Mouse (Mus musculus) liver, embryonic 15.5 days (tissue): ENCODE data around the gene Gm20388. TPM values are rescaled to one million over a fixed set of nuclear protein-coding genes. Genes with fewer than 3 reads are reported as not detected.

Experiments used
- ATAC-seq: fragments of 200-750 bp; cut with Nextera tagmentation; 2 replicates; pipeline ENCODE4 v1.8.0; 2017; ENCODE audit warnings: moderate number of reproducible peaks, mild to moderate bottlenecking, moderate library complexity; ENCODE audit not compliant: insufficient read depth
- H3K27ac ChIP-seq: fragments of 300-500 bp; sonication (generic); replicated peaks from 2 replicates; pipeline ENCODE4 v1.5.1; 2015; ENCODE audit warnings: mild to moderate bottlenecking, inconsistent platforms
- H3K27me3 ChIP-seq: fragments of 300-500 bp; sonication (generic); 2 replicates; pipeline ENCODE4 v1.6.1; 2015; ENCODE audit warnings: mild to moderate bottlenecking, inconsistent platforms
- H3K36me3 ChIP-seq: fragments of 300-500 bp; sonication (generic); replicated peaks from 2 replicates; pipeline ENCODE4 v1.6.1; 2015; ENCODE audit warnings: moderate library complexity, mild to moderate bottlenecking, inconsistent platforms
- H3K4me1 ChIP-seq: fragments of 300-500 bp; sonication (generic); replicated peaks from 2 replicates; pipeline ENCODE4 v1.6.1; 2015; ENCODE audit warnings: inconsistent platforms
- H3K4me2 ChIP-seq: fragments of 300-500 bp; sonication (generic); 2 replicates; pipeline ENCODE4 v1.6.1; 2015; ENCODE audit warnings: moderate library complexity, mild to moderate bottlenecking, inconsistent platforms
- H3K4me3 ChIP-seq: fragments of 300-500 bp; sonication (generic); replicated peaks from 2 replicates; pipeline ENCODE4 v1.5.1; 2015; ENCODE audit warnings: mild to moderate bottlenecking, inconsistent platforms
- H3K9ac ChIP-seq: fragments of 300-500 bp; sonication (generic); 2 replicates; pipeline ENCODE4 v1.6.1; 2015; ENCODE audit warnings: moderate library complexity, mild to moderate bottlenecking, inconsistent platforms
- H3K9me3 ChIP-seq: fragments of 300-500 bp; sonication (generic); replicated peaks from 2 replicates; pipeline ENCODE4 v1.6.1; 2016; ENCODE audit warnings: inconsistent platforms
- WGBS: fragments of 180-500 bp; shearing (Covaris S2); methylation state at CpG from one replicate; pipeline ENCODE4 v1.1.7; 2015; ENCODE audit warnings: mixed read lengths; ENCODE audit not compliant: insufficient replicate concordance; 5-methylcytosine and 5-hydroxymethylcytosine counted together
- polyA plus RNA-seq: library from polyadenylated mRNA; unstranded; fragments of >200 nt; fragmentation: Nextera tagmentation; extraction: Ambion mirVana; gene quantifications from 2 replicates; pipeline ENCODE4 v1.2.1, GENCODE M21; 2015

Gene Gm20388
- polyA plus RNA-seq, 1 experiment from 2014 or later, result not detected

DNA sequence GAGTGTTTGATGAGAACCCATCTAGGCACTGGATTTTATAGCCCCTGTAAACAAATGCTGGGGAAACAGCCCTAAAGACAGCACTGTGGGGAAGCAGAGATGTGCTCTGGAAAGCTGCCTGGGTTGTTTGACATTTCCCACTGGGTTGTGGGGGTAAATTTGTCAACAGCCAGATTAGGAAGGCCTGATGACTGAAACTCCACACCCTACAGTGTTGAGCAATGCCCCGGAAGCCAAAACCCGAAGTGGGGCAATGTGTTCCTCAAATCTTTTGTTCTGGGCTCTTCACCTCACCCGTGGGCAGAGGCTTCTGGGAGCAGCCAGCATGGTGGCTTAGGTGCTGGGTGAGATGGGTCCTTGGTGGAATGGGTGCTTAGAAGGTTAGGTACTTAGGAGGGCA lies 198.5 kb downstream of the Gm20388 start:
- 5% methylated on average over 3 of the region's 3 CpGs for WGBS
- no peaks in the 10 kb centered on the region for H3K9me3 ChIP-seq
- H3K9ac ChIP-seq, result no peak overlapping the region
- no peaks in the 10 kb centered on the region for H3K36me3 ChIP-seq
- H3K4me1 ChIP-seq, result peaks cover 37% of the 10 kb centered on the region
- 0 out of 2 replicates have a peak overlapping the region, but pooled peaks have one; percentile 29 for H3K27ac ChIP-seq
- H3K4me3 ChIP-seq, result no peak overlapping the region
- no peak for ATAC-seq
- H3K4me2 ChIP-seq, result no peak overlapping the region
- peaks cover 20% of the 10 kb centered on the region for H3K27me3 ChIP-seq

DNA sequence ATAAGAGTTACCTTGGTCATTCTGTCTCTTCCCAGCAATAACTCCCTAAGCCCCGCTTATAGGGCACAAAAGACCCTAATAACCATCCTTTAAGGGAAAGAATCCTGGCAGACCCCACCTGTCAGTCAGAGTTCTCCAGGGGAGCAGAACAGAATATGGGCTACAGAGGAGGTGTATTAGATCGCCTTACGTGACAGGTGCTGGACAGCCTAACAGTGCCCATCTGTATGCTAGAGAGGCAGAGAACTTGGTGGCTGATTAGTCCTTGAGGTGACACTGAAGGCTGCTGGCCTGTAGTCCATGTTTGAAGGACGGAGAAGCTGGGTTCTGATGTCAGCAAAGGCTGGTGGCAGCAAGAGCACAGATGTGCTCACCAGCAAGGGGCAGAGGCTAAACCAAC lies 200.3 kb downstream of the Gm20388 start:
- no peak overlapping the region for H3K4me2 ChIP-seq
- 63% methylated on average over 4 of the region's 4 CpGs for WGBS
- no peak overlapping the region for H3K4me3 ChIP-seq
- no peaks in the 10 kb centered on the region for H3K36me3 ChIP-seq
- H3K27me3 ChIP-seq, result peaks cover 38% of the 10 kb centered on the region
- peaks cover 43% of the 10 kb centered on the region for H3K4me1 ChIP-seq
- H3K27ac ChIP-seq, result no peak overlapping the region
- H3K9ac ChIP-seq, result no peak overlapping the region
- no peak for ATAC-seq
- no peaks in the 10 kb centered on the region for H3K9me3 ChIP-seq

DNA sequence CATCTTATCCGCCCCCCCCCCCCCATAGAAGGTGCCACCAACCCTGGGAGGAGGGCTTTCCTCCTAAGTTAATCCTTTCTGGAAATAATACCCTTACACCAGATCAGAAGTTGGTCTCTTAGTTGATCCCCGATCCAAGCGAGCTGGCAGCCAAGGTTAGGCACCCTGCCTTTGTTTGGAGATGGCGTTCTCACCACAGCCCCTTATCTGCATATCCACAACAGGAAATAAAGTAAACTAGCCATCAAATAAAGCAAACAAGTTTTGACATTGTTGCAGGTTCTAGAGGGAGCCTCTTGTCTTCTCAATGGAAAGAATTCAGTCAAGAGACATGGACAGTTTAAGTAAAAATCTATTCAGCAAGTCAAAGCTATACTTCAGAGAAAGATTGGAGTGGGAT lies 200.7 kb downstream of the Gm20388 start:
- peaks cover 42% of the 10 kb centered on the region for H3K27me3 ChIP-seq
- no peak for ATAC-seq
- no peak overlapping the region for H3K27ac ChIP-seq
- 35% methylated on average over 4 of the region's 4 CpGs for WGBS
- no peaks in the 10 kb centered on the region for H3K36me3 ChIP-seq
- H3K9ac ChIP-seq, result no peak overlapping the region
- H3K9me3 ChIP-seq, result no peaks in the 10 kb centered on the region
- H3K4me1 ChIP-seq, result peaks cover 41% of the 10 kb centered on the region
- no peak overlapping the region for H3K4me2 ChIP-seq
- no peak overlapping the region for H3K4me3 ChIP-seq

DNA sequence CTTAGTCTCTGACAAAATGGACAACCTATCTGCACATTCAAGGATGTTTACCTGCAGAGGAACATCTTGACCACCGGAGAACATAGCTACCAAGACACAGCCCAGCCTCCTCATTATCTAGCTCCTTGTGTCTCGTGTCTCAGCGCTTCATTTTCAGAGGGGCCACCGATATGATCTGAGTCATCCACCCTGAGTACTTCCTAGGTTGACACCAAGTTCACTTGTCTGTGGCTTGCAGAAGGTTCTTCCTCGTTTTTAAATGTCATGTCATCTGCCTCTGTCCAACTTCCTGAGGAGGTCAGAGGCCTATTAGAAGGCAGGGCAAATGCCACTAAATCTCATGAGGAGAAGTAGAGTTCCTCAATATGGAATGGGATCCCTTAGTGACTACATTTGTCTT lies 201.9 kb downstream of the Gm20388 start:
- H3K36me3 ChIP-seq, result no peaks in the 10 kb centered on the region
- H3K9ac ChIP-seq, result no peak overlapping the region
- H3K4me2 ChIP-seq, result peak overlapping the region; percentile 95; the same call in 1 of the 2 replicates
- peaks cover 36% of the 10 kb centered on the region for H3K4me1 ChIP-seq
- peak overlapping the region; percentile 78 for H3K27ac ChIP-seq
- no peaks in the 10 kb centered on the region for H3K9me3 ChIP-seq
- 12% methylated on average over 5 of the region's 5 CpGs for WGBS
- H3K27me3 ChIP-seq, result peaks cover 53% of the 10 kb centered on the region
- no peak for ATAC-seq
- no peak overlapping the region for H3K4me3 ChIP-seq

DNA sequence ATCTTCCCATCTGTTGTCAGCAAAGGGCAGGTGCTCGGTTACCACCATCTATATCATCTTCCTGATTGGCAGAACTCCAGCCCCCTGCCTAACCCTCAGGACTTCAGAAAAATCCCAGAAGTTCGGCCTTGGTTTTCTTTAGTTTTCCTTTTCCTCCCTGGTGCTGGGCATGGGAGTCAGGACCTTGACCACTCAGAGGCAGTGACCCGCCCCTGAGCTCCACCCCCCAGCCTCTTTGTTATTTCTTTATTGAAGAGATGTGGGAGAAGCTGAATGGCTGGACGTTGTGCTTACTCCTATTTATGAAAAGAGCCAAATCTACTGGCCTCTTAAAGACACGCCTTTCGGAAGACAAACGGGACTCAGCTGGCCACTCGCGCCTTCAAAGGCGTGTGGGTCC lies 202.7 kb downstream of the Gm20388 start:
- Histone ChIP-seq H3K9me3 (no peaks in the 10 kb centered on the region), H3K4me1 (peaks cover 38% of the 10 kb centered on the region), H3K4me2 (peak overlapping the region; percentile 95), H3K4me3 (peak overlapping the region; percentile 66), H3K27me3 (peaks cover 61% of the 10 kb centered on the region), H3K9ac (peak overlapping the region; percentile 77), H3K27ac (peak overlapping the region; percentile 78), H3K36me3 (no peaks in the 10 kb centered on the region)
- WGBS, result 6% methylated on average over 10 of the region's 10 CpGs
- ATAC-seq, result no peak; the same call in 1 of the 2 replicates

DNA sequence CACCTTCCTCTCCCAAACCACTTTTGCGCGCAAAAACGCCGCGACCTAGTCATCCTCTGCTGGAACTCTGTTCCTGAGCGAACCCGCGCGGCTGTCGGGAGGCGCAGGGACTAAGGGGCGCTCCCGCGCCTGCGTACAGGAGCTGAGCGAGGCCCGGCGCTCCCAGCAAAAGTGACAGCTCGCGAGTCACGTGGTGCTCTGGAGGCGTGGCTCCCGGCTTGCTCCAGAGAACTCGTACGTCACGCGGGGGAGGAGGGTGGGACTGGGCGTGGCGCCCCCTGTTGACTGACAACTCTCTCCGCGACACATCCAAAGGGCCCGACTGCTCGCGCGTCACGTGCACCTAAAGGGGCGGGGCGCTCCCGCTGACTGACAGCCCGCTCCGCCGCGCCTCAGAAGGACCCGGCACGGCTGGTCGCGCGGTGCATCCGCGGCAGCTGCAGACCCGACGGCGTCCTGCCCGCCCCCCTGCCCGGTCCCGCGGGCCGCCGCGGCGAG lies 203.2 kb downstream of the Gm20388 start, which contains the start of gene 6430548M08Rik:
TSS of gene 6430548M08Rik (plus strand) at position 395 of the 498 bp plus-strand sequence.
- ATAC-seq, result peak; percentile 92
- under 1% methylated on average over 61 of the region's 61 CpGs for WGBS
- H3K36me3 ChIP-seq, result no peaks in the 10 kb centered on the region
- H3K27ac ChIP-seq, result peak within 1 kb of the TSS; percentile 78
- H3K4me1 ChIP-seq, result peaks cover 36% of the 10 kb centered on the region
- H3K4me2 ChIP-seq, result peak within 1 kb of the TSS; percentile 95
- peak within 1 kb of the TSS; percentile 66 for H3K4me3 ChIP-seq
- peak within 1 kb of the TSS; percentile 77 for H3K9ac ChIP-seq
- H3K9me3 ChIP-seq, result no peaks in the 10 kb centered on the region
- peaks cover 66% of the 10 kb centered on the region for H3K27me3 ChIP-seq

DNA sequence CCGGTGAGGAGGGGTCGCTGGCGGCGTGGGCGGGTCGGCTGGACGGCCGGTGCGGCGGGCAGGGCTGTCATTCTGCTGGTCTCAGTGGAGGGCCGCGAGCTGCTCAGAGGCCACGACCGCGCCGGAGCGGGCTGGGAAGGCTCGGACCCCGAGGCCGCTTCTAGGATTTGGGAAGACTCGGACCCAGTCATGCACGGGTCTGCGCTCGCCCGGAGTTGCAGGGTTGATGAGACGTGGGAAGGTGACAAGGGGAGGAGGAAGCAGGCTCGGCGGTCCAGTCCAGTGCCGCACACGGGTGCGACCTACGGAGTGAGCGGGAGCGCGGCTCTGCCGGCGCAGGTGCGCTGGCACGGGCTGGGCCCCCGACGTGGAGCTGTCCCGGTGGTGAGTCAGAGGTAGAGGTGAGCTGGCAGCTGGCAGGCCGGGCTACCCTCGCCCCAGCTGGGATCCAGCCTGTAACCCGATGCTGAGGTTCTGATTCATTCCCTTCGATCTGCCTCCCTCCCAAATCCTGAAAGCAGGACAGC lies 203.7 kb downstream of the Gm20388 start:
- peak; percentile 6 for ATAC-seq
- no peaks in the 10 kb centered on the region for H3K9me3 ChIP-seq
- H3K4me3 ChIP-seq, result peak overlapping the region; percentile 66
- H3K4me2 ChIP-seq, result peak overlapping the region; percentile 95
- peaks cover 71% of the 10 kb centered on the region for H3K27me3 ChIP-seq
- H3K9ac ChIP-seq, result peak overlapping the region; percentile 52
- 1% methylated on average over 46 of the region's 46 CpGs for WGBS
- peaks cover 30% of the 10 kb centered on the region for H3K4me1 ChIP-seq
- H3K27ac ChIP-seq, result no peak overlapping the region
- no peaks in the 10 kb centered on the region for H3K36me3 ChIP-seq

DNA sequence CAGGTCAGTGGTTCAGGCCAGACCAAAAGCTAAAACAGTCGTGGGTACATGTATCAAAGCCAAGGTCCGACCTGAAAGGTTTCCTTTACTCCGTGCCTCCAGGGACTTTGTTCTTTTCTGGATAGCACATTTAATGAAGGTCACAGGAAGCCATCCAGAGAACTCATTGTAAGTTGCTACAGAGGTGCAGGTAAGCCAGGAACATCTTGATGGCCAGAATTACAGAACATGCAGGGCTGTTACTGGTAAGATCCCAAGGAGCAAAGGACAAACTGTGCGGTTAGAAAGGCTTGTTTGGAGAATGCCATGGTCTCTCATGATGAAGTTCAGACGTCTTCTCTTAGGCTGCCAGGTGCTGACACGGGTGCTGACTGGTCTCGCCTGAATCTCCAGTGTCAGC lies 206.0 kb downstream of the Gm20388 start:
- no peak overlapping the region for H3K4me3 ChIP-seq
- H3K27me3 ChIP-seq, result peaks cover 69% of the 10 kb centered on the region
- no peak overlapping the region for H3K9ac ChIP-seq
- H3K27ac ChIP-seq, result no peak overlapping the region
- no peak overlapping the region for H3K4me2 ChIP-seq
- H3K4me1 ChIP-seq, result peaks cover 30% of the 10 kb centered on the region
- 39% methylated on average over 7 of the region's 7 CpGs for WGBS
- ATAC-seq, result no peak
- no peaks in the 10 kb centered on the region for H3K36me3 ChIP-seq
- no peaks in the 10 kb centered on the region for H3K9me3 ChIP-seq

DNA sequence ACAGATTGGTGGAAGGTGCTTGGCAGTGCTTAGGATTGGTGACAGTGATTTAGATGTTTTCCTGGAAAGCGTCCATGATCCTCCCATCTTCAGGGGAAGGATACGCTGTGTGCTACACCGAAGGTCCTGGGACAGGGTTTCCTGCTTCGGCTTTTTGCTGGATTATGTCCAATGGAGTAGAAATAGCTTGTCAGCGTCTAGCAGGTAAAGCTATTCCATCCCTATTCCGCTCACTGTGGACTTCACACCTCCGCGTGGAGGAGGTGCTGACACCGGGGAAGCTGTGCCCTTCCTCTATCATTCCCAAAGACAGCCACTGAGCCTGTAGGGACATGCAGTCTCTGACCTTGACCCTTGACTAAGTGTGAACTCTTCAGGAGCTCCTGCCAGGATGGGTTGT lies 207.5 kb downstream of the Gm20388 start:
- ATAC-seq, result no peak
- no peak overlapping the region for H3K9ac ChIP-seq
- H3K36me3 ChIP-seq, result no peaks in the 10 kb centered on the region
- WGBS, result 69% methylated on average over 9 of the region's 9 CpGs
- no peak overlapping the region for H3K4me2 ChIP-seq
- peaks cover 74% of the 10 kb centered on the region for H3K27me3 ChIP-seq
- no peak overlapping the region for H3K27ac ChIP-seq
- H3K9me3 ChIP-seq, result no peaks in the 10 kb centered on the region
- no peak overlapping the region for H3K4me3 ChIP-seq
- H3K4me1 ChIP-seq, result peaks cover 19% of the 10 kb centered on the region

DNA sequence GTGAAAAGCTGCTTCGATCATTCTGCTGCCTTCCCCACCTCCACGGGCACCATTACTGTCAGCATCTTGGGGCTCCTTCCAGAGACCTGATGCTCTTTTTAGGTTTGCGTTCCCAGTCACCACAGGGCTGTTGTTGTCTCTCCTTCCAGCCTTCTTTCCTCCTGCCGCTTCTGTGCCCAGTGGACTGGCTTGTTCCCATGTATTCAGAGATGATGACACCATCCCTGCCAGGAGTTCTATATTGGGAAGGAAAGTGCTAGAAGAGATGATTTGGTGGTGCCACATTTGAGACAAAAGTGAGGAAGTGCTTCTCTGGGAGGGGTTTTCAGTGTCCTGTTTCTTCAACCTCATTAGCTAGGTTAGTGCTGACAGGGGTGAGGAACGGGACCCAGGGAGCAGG lies 208.2 kb downstream of the Gm20388 start:
- no peaks in the 10 kb centered on the region for H3K36me3 ChIP-seq
- H3K9me3 ChIP-seq, result no peaks in the 10 kb centered on the region
- H3K4me1 ChIP-seq, result peaks cover 15% of the 10 kb centered on the region
- no peak for ATAC-seq
- WGBS, result 55% methylated on average over 5 of the region's 5 CpGs
- no peak overlapping the region for H3K4me3 ChIP-seq
- H3K4me2 ChIP-seq, result no peak overlapping the region
- H3K27me3 ChIP-seq, result peaks cover 76% of the 10 kb centered on the region
- H3K27ac ChIP-seq, result no peak overlapping the region
- no peak overlapping the region for H3K9ac ChIP-seq

DNA sequence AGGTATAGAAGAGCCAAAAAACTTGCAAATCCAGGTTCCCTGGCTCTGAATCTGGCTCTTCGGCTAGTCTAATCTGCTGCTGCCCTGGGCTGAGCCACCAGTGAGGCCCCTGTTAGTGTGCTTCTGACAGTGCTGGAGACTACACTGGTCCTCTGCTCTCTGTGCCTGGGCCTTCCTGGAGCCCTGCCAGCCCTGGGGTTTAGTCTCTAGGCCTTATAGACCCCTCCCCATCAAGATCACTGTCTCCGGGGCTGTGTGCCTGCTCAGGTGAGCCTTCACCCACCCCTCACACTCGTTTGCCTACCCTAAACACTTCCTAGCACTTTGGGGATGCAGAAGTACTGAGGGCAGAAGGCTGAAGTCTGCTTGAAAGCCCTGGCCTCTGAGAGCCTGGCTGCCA lies 208.8 kb downstream of the Gm20388 start:
- no peak overlapping the region for H3K27ac ChIP-seq
- ATAC-seq, result no peak
- peaks cover 9% of the 10 kb centered on the region for H3K4me1 ChIP-seq
- no peaks in the 10 kb centered on the region for H3K36me3 ChIP-seq
- H3K27me3 ChIP-seq, result peaks cover 71% of the 10 kb centered on the region
- H3K9me3 ChIP-seq, result no peaks in the 10 kb centered on the region
- H3K4me3 ChIP-seq, result no peak overlapping the region
- H3K4me2 ChIP-seq, result no peak overlapping the region
- 41% methylated on average over 3 of the region's 3 CpGs for WGBS
- no peak overlapping the region for H3K9ac ChIP-seq

DNA sequence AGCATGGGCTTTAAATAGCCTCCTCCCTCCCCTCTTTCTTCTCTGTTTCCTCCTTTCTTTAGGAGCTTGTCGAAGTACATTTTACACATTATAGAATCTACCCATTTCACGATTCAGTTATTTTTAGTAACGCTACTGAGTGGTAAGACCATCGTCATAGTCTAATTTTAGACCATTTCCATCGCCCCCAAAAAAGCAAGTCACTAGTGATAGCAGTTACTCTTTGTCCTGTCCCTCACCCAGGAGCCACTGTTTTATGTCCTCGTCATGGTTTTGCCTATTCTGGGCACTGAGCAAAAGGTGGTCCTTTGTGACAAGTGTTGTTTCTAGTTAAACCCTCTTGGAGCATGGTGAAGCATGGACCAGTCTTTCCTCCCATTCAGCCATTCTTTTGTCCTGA lies 209.3 kb downstream of the Gm20388 start:
- no peak for ATAC-seq
- Histone ChIP-seq H3K36me3 (no peaks in the 10 kb centered on the region), H3K4me1 (peaks cover 6% of the 10 kb centered on the region; the same call in 1 of the 2 replicates), H3K9ac (no peak overlapping the region), H3K4me3 (no peak overlapping the region), H3K27ac (no peak overlapping the region), H3K9me3 (no peaks in the 10 kb centered on the region), H3K27me3 (peaks cover 71% of the 10 kb centered on the region), H3K4me2 (no peak overlapping the region)
- 28% methylated on average over 6 of the region's 6 CpGs for WGBS
